Mouse (Mus musculus): ENCODE results near the gene Kirrel3.

- TF ChIP-seq EP300 (IDR thresholded peaks at IDR 0.05), result no peak
- TF ChIP-seq CTCF (IDR thresholded peaks at IDR 0.05), result no peak
Measured at GRCm38 (mm10) chr9:34964172-34965040, 478.7 kb downstream of the Kirrel3 start.

Data from lung, postnatal 0 days (tissue).